Mouse (Mus musculus) bone marrow macrophage, adult 2 months (primary cell): ENCODE measurements around the gene Nrxn2.

Experiments
- CTCF ChIP-seq: IDR thresholded peaks from 2 replicates; pipeline ENCODE4 v1.5.1; 2012; ENCODE audit warnings: low read depth, mild to moderate bottlenecking, low read length, moderate library complexity
- POLR2A ChIP-seq: IDR thresholded peaks from 2 replicates; pipeline ENCODE4 v1.6.1; 2012; ENCODE audit warnings: mild to moderate bottlenecking, low read depth, low read length, borderline replicate concordance

GRCm38 (mm10) chr19:6376643-6377042, 41.9 kb upstream of the Nrxn2 start:
- TF ChIP-seq CTCF (no peak), POLR2A (no peak)
